Mouse (Mus musculus) spleen, postnatal 4 days (tissue): ENCODE results near the gene Ccdc155.
"Not testable (repeated sequence)": the region's sequence is repeated elsewhere in the genome, so short reads cannot be mapped to it uniquely, and the experiment has no call there.

Experiments
- DNase-seq, 2 experiments: peaks; one replicate each; pipeline ENCODE4 v3.0.0; 2022; ENCODE audit warnings: low spot score in 2 of 2

The Ccdc155 gene

DNA sequence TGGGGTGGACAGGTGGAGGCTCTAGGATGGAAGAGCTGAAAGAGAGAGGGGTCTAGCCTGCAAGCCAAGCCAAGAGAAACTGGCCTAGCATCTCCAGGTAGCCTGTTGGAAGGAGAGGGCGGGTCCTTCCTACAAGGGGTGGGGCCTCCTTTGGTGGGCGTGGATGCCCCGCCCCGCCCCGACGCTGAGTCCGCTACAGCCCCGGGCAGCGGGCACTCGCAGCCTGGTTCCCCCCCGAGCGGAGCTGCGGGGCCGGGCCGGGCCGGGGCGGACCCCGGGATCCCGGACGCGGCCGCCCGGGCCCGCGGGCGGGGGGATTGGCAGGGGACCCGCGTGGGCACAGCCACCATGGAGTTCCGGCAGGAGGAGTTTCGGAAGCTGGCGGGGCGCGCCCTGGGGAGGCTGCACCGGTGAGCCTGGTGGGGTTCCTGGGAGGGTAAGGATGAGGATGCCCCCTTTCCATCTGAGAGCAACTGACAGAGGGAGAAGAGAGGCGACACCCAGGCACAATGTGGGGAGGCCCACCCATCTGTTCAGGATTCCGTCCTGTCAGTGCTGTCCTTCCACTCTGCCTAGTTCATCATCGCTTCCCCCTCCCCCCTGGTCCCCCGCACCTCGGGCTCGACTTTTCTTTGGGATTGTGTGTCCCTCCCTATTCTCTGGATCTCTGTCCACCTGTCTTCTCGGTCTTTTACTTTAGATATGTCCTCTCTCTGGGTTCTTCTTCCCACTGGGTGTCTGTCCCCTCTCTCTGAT, 40.8 kb downstream of the Ccdc155 start, which contains the start of gene Slc17a7:
Gene Slc17a7 (plus strand): TSS at position 215 of the 756 bp plus-strand sequence.
- DNase-seq: no peak

DNA sequence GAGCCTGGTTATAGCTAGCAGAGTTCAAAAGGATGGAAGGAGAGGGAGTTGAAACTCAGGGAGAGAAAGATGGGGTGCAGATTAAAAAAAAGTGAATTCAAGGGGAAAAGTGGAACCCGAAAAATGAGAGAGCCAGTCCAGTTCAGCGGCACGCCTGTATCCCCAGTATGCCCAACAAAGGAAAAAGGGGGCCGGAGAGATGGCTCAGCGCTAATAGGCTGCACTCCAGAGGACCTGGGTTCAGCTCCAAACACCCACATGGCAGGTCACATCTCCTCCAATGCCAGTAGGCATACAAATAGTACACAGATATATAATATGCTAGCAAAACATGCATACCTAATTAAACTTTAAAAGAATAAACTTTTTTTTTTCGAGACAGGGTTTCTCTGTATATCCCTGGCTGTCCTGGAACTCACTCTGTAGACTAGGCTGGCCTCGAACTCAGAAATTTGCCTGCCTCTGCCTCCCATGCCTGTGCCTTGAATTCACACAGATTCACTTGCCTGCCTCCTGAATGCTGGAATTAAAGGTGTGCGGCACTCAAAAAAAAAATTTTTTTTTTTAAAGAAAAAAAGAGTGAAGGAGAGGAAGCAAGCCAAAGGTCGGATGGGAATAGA, 41.6 kb downstream of the Ccdc155 start:
- no peak for DNase-seq

DNA sequence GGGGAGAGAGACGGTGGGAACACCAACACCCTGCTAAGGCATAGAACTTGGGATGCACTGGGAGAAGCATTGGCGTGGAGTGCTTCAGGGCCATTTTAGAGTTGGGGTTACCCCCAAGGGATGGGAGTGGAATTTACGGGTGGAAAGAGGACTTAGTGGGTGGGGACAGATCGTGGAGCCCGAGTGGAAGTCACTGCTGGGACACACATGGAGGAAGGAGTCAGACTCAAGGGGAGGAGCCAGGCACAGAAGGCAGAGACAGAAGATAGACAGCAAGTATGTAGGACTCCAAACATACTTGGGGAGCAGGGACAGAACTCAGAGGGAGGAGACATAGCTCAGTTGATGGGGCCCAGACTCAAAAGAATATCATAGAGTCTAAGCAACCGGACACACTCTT, 42.1 kb downstream of the Ccdc155 start:
- DNase-seq: no peak

DNA sequence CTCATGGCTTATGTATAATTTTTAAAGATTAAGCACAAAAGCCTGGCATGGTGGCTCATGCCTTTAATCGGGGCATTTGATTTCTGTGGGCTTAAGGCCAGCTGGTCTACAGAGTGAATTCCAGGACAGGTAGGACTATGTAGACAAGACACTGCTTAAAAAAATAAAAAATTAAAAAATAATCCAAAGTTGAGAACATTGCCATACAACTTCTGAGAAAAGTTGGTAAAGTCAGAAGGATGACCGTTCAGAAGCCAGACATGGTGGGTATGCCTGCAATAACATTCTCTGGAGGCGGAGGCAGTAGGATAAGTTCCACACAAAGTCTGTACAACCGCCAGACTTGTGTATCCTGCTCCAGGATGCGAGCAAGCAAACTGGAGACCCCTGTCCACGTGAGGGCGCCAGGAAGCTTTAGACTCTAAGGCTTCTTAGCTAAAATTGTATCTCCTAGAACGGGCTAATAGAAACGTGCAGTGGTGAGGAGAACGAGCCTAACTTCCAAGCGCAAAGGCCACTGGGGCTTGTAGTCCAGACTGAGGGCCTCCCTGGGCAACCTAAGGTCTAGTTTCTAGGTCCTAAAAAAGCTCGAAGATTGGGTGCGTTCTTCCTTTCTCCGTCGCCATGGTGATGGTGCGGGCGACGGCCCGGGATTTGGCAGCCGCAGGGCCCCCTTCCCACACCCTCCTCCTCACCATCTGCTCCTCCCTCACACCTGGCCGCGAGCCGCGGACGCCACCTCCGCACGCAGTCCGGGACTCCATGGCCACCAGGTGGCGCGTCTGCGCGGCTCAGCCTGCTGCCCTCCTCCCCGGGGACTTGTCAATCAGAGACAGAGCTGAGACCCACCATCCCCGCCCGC, 42.8 kb downstream of the Ccdc155 start:
- peak; percentile 84 to 95 for DNase-seq

DNA sequence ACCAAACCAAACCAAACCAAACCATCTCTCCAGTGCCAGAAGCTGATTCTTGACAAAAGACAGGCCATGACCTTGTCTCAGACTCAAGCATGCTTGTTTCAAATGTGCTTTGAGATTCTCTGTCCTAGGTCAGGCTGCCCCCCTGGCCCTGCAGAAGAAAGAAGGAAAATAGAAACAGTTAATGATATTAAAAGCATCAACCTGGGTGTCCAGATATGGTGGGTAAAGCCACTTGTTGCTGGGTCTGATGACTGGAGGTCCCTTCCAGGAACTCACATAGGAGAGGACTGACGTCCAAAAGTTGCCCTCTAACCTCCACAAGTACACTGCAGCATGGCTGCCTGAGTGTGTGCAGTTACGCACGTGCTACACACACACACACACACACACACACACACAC, 43.8 kb downstream of the Ccdc155 start:
- DNase-seq: no peak

DNA sequence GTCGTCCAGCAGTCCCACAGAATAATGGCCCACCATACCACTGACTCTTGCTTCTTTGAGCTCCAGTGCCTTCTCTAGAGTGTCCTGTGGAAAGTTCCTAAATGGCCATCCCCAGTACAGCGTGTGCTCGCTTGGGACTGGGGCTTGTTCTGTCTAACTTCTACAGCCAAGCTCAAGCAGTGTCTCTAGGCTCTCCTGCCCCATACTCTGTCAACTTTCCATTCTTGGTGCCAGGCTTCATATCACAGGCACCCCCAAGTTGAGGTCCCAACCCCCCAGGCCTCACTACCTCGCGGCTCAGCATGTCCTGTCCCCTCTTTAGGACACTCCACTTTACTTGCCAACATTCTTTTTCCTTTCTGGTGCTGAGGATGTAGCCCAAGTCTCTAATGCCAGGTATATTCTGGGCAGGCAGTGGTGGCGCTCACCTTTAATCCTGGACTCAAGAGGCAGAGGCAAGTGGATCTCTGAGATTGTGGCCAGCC, 44.3 kb downstream of the Ccdc155 start:
- no peak for DNase-seq

DNA sequence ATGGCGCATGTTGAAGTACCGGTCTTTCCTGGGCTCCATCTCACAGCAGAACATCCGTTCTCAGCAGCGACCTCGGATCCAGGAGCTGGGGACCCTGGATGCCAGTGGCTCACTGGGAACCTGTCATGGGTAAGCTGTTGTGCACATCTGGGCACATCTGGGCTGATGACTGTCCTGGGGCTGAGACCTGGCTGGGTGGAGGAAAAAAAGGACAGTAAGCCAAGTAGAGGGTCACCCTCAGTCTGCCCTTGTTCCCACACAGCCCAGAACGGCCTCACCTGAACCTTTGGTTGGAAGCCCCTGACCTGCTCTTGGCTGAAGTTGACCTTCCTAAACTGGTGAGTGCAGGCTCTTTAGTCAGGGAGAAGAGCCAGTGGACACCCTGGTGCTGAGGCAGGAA, 45.7 kb downstream of the Ccdc155 start:
- DNase-seq: no peak

DNA sequence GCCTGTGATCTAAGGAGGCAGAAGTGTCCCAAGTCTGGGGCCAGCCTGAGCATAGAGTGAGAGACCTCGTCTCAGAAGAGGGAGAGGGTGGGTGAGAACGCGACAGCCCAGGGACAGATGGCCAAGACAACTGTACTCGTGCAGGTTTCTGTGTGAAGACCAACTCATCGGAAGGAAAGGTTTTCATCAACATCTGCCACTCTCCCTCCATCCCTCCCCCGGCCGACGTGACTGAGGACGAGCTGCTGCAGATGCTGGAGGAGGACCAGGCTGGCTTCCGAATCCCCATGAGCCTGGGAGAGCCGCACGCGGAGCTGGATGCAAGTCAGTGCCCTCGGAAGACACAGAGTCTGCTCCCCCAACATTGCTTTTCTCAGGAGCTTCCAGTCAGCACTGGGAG, 47.2 kb downstream of the Ccdc155 start:
- DNase-seq: no peak

DNA sequence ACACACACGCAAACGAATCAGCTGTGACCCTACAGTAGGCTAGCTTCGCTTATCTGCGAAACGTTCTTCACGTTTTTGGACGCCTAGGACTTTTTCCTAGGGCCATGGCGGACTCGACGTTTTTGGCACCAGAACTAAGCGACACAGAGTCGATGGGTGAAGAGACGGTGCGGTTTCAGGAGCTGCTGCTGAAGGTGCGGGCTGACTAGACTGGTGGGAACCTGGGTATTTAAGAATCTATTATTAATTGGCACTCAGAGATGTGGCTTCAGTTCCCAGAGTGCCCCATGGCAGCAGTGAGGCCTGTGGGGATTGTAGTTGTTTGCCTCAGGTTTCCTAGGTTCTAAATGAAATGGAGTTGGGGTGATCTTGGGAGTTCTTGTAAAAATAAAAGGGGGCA, 48.5 kb downstream of the Ccdc155 start:
- DNase-seq: no peak

DNA sequence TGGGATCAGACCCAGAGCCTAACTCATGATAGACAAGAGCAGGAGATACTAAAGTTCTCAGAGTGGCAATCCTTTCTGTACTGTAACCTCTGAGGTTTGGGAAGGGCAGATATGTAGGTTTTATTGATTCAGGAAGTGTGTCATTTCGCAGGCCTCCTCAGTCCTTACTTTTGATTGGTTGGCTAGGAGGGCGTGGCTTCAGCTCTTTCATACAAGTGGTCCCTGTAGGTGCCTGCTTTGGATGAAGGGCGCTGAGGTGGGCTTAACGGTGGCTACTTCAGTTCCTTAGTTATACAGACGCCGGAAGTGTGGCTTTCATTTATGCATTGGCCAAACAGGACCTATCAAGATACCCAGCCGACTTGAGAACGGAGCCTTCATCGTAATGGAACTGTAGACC, 49.1 kb downstream of the Ccdc155 start:
- no peak for DNase-seq

DNA sequence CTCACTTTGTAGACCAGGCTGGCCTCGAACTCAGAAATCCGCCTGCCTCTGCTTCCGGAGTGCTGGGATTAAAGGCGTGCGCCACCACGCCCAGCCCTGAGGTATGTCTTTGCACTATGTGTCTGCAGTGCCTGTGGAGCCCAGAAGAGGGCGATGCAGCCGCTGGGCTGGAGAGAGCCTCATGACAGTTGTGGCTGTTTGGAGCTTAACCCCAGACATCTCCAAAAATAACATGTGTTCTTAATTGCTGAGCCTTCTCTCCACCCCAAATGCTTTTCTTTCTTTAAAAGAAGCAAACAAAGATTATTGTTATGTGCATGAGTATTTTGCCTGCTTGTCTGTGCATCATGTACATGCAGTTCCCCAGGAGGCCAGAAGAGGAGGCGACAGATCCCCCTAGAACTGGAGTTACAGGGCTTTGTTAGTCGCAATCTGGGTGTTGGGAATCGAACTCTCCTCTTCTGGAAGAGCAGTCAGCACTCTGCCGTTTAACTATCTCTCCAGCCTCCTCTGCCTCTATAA, 49.6 kb downstream of the Ccdc155 start:
- DNase-seq: peak; percentile 69 to 82

DNA sequence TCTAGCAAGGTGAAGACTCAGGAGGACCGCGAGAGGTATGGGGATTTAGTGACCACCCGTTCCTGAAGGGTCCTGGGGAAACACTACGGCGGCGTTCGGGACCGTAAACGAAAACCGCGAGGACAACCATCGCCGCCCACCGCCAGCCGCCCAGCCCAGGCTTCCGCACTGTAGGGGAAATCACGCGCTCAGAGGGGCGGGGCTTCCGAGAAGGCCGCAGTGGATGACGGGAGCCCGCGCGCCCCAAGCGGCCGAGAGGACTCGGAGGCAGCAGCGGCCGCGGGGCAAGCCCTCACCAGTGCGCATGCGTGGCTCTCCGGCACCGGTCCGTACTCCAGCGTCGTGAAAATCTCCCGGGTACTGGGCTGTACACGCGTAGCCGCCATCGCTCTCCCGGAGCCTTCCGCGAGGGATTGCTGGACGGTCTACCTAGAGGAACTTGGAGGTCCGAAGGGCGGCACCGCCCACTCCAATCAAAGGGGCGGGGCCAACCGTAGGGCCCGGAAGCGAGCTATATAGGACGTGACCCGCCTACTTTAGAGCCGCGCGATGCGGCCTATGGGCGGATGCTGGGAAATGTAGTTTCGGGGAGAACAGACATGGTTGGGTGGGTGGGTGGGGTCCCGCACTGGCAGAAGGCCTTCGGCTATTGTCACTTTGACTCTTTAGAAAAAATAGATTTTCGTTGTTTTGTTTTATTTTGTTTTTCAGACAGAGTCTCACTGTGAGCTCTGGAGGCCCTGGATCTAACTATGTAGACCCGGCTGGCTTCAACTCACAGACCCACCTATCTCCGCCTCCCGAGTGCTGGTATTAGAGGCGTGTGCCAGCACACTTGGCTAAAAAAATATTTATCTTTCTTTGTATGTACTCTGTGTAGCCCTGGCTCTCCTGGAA, 50.3 kb downstream of the Ccdc155 start, which contains the start of the genes Pih1d1 and Aldh16a1:
Gene Pih1d1 (plus strand): TSS at position 208 of the 897 bp plus-strand sequence.
Gene Aldh16a1 (minus strand): TSS at position 489 of the 897 bp plus-strand sequence.
- peak; percentile 97 to 99 for DNase-seq

DNA sequence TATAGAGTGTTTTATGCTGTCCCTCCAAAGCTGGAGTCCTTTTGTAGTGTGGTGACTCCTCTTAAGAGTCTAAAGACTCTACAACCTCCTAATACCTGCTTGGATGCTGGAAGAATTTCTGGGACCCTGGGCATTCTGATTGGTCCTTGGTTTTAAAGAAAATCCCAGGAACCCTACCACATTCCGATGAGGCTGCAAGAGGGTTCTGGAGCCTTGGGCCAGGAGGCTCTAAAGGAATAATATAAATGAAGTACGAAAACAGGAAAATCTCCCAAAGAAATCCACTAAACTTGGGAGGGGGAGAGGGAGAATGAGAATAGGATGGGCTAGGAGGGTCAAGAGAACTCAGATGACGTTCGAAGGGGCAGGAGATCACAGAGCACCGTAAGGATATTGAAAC, 51.1 kb downstream of the Ccdc155 start:
- DNase-seq: no peak

DNA sequence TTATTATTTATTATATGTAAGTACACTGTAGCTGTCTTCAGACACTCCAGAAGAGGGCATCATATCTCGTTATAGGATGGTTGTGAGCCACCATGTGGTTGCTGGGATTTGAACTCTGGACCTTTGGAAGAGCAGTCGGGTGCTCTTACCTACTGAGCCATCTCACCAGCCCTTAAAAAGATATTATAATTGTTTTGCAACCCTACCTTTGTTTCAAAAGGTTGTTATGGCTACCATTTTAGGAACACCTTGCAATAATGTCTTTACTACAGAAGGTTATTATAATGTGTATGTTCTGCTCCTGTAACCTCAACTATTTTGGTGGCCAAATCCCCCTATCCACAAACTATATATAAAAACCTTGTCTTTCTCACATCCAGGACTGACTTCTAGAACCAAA, 51.6 kb downstream of the Ccdc155 start:
- not testable (repeated sequence) for DNase-seq

DNA sequence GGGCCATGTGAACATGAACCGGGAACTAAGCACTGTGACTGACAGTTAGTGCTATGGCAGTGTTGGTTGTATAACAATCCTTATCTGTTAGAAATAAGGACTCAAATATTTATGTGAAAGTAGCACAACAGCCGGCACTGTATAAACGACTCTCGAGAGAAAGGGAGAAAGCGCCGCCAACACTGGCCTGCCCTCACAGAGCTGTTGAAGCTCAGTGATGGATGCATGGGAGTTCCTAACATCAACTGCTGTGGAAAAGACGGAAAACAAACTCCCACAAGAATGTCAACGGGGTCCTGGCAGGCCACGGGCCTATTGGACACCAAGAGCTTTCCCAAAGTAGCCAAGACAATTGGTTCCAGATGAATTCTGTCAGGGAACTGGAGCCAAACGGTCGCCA, 53.4 kb downstream of the Ccdc155 start:
- no peak for DNase-seq

DNA sequence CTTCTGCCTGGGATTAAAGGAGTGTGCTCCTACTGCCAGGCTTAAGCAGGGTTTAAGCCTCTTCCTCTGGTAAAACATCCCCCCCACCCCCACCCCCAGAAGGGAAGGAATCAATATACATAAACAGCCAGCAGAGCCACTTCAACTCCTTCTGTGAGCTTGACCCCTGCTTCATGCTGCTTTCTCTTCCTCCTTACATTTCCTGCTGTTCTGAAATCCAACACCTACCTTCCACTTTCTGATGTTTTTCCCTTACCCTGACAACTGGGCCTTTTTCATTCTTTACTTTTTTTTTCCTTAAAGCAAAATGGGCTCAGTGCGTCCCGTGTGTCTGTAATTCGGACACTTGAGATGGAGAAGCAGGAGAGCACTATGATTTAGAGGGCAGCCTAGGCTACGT, 54.4 kb downstream of the Ccdc155 start:
- DNase-seq: no peak

DNA sequence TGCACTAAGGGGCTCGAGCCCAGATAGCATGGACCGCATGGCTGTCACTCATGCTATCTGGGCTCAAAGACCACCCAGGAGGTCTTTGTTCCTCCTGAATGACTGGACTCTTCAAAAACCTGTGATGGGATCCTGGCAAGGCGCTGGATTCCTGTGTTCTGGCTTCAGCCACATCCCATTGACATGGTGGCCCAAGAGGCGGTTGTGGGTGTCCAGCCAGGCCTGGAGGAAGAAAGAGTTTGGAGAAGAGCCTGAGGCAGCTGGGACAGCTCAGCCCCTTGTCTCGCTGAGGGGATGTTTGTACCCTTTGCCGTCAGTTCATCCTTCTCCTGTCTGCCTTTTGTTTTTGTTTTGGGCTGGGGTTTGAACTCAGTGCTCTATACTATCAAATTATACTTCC, 55.1 kb downstream of the Ccdc155 start:
- no peak for DNase-seq

DNA sequence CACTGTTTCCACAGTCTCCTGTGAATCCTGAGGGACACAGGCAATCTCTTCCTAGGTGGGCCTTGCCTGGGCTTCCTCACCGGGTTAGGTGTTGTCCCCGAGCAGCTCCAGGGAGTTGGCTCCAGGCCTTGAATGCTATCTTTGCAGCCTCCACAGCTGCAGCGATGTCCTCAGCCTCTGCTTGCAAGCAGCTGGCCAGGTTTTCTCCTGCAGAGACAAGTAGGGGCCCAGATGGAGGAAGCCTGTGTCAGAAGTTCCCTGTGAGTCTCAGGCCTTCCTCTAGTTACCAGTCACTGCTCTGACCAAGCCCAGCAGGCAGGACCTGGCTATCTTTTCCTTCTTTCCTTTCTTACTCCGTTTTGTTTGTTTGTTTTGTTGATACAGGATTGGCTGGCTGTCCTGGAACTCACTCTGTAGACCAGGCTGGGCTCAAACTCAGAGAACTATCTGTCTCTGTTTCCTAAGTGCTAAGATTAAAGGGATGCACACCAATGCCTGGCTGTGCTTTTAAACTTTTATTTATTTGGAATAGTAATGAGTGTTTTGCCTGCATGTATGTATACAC, 56.1 kb downstream of the Ccdc155 start:
- DNase-seq: no peak

DNA sequence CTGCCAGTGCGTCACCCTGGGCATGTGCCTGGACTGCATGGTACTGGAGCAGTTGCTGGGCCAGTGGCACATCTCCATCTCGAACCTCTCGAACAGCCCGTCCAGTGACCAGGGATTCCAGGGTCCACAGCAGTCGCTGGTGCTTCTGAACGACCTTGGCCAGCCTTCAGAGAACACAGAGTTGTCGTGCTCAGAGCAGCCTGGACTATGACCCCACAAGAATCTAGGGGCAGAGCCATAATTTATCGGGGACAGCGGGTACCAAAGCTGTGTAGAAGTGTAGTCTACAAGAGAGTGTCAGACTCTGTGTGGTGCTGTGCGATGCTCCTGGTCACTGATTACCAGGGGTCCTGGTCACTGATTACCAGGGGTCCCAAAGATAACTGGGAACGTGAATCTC, 56.8 kb downstream of the Ccdc155 start:
- no peak for DNase-seq

DNA sequence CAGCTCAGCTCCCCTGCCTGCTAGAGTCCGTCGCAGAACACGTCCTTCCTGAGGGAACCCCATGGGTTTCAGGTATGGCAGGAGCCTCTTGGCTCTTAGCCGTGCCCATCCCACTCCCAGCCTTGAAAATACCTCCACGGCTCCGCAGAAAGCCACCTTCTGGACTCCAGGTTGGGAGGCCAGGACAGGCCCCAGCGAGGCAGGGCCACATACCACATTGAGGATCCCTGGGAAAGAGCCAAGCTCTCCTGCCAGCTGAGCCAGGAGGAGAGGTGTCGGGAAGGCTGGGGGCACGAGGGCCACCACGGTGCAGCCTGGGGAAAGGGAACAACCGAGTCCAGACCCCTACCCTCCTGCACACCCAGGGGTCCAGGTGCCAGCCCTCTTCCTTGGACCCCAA, 57.4 kb downstream of the Ccdc155 start:
- DNase-seq: no peak

DNA sequence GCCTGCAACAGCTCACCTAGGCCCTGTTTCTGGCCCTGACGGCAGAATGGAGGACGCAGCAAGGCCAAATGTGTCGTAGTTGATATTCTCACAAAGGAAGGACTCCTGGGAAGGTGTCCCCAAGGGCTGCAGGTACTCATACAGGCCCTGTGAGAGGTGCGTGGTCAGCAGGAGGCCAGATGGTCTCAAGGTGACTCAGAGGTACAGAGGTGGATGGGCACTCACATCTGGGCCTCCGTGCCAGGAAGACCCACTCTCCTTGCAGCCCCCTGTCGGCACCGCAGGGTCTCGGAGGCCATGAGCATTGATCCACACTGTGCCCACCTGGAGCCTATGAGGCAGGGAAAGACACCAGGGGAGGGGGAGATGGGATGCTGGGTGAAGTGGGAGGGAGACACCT, 59.2 kb downstream of the Ccdc155 start:
- DNase-seq: no peak
